Mouse (Mus musculus): ENCODE data around the gene Zfp36. TPM values are rescaled to one million over a fixed set of nuclear protein-coding genes. Genes with fewer than 3 reads are reported as not detected.

Zfp36 gene
- polyA plus RNA-seq, 1 experiment from 2014 or later = 13.7 TPM

DNA sequence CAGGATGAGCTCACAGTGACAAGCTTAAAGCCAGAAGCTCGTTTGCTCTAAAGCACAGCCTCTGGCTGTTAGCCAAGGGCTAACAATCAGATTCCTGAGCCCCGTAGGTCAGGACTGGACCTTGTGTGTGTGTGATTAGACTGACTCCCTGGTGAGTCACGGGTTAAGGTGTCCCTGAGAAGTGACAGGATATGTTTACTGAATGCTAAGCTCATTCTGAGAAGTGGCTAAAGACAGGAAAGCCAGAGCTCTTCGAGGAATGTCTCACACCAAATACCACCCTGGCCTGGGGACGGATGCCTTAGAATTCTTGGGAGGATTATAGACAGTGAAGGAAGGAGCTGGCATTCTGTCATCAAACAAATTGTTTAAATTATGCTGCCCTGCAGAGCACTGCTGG lies 22.1 kb downstream of the Zfp36 start:
- 2% methylated on average over 5 of the region's 5 CpGs for WGBS
- Histone ChIP-seq H3K9me3 (no peaks in the 10 kb centered on the region), H3K27ac (peak overlapping the region; percentile 88), H3K4me1 (peaks cover 50% of the 10 kb centered on the region), H3K4me3 (peak overlapping the region; percentile 34), H3K27me3 (ENCODE audit: insufficient read depth, poor library complexity, severe bottlenecking) (no peaks in the 10 kb centered on the region), H3K36me3 (peaks cover 68% of the 10 kb centered on the region)
- no peak for DNase-seq (ENCODE audit: low spot score)

DNA sequence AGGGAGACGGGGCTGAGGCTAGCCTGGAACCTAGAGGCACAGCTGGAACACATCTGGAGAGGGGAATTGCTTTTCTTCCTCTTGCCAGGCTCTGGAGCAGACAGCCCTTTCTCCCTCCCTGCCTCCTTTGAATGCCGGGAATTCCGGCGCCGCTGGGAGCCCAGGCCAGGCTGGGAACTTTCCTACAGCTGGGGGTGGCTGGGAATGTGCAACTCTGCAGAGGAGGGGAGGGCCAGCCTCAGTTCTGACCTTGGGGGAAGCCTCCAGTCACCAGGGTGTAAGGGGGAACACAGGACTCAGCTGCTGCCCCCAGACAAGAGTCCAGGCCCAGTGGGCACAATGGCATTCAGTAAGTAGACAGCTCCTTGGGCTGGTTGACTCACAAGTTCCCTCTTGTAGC lies 23.1 kb downstream of the Zfp36 start:
- H3K36me3 ChIP-seq = peaks cover 68% of the 10 kb centered on the region
- H3K9me3 ChIP-seq = no peaks in the 10 kb centered on the region
- peak overlapping the region; percentile 88 for H3K27ac ChIP-seq
- peaks cover 43% of the 10 kb centered on the region for H3K4me1 ChIP-seq
- H3K27me3 ChIP-seq (ENCODE audit: insufficient read depth, poor library complexity, severe bottlenecking) = no peaks in the 10 kb centered on the region
- peak overlapping the region; percentile 34 for H3K4me3 ChIP-seq
- peak; percentile 91 for DNase-seq (ENCODE audit: low spot score)
- 0% methylated on average over 5 of the region's 5 CpGs for WGBS

GRCm38 (mm10) chr7:28355221-28355620 lies 24.8 kb downstream of the Zfp36 start:
- no peak for DNase-seq (ENCODE audit: low spot score)
- 93% methylated on average over 3 of the region's 3 CpGs for WGBS
- Histone ChIP-seq H3K4me1 (peaks cover 47% of the 10 kb centered on the region), H3K9me3 (no peaks in the 10 kb centered on the region), H3K27ac (no peak overlapping the region), H3K4me3 (no peak overlapping the region), H3K27me3 (ENCODE audit: insufficient read depth, poor library complexity, severe bottlenecking) (no peaks in the 10 kb centered on the region), H3K36me3 (peaks cover 57% of the 10 kb centered on the region)

GRCm38 (mm10) chr7:28354596-28354995 lies 25.5 kb downstream of the Zfp36 start:
- H3K27me3 ChIP-seq (ENCODE audit: insufficient read depth, poor library complexity, severe bottlenecking) = no peaks in the 10 kb centered on the region
- no peak overlapping the region for H3K4me3 ChIP-seq
- peaks cover 48% of the 10 kb centered on the region for H3K4me1 ChIP-seq
- H3K9me3 ChIP-seq = no peaks in the 10 kb centered on the region
- DNase-seq (ENCODE audit: low spot score) = no peak
- 92% methylated on average over 3 of the region's 3 CpGs for WGBS
- H3K36me3 ChIP-seq = peaks cover 51% of the 10 kb centered on the region
- H3K27ac ChIP-seq = no peak overlapping the region

DNA sequence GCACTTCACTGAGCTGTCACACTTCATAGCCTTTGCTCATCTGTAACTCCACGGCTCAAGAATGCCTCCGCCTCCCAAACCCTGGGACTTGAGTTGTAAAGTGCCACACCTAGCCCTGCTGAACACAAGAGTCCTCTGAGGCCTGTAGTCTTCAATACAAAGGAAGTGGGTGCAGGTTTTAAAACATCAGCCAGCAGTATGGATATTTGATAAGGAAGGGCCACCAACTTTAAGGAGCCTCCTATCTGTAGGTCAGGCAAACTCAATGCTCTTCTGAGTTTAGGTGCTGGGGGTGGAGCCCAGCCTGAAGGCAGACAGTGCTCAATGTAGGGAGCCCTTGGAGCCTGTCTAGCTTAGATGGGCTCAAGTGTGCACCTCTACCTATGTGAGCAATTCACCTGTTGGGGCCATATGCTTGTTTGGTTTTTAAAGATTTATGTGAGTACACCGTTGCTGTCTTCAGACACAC lies 25.9 kb downstream of the Zfp36 start:
- Histone ChIP-seq H3K27ac (no peak overlapping the region), H3K36me3 (peaks cover 46% of the 10 kb centered on the region), H3K9me3 (no peaks in the 10 kb centered on the region), H3K4me1 (peaks cover 49% of the 10 kb centered on the region), H3K27me3 (ENCODE audit: insufficient read depth, poor library complexity, severe bottlenecking) (no peaks in the 10 kb centered on the region), H3K4me3 (no peak overlapping the region)
- DNase-seq (ENCODE audit: low spot score) = no peak
- WGBS = 85% methylated on average over 3 of the region's 3 CpGs

DNA sequence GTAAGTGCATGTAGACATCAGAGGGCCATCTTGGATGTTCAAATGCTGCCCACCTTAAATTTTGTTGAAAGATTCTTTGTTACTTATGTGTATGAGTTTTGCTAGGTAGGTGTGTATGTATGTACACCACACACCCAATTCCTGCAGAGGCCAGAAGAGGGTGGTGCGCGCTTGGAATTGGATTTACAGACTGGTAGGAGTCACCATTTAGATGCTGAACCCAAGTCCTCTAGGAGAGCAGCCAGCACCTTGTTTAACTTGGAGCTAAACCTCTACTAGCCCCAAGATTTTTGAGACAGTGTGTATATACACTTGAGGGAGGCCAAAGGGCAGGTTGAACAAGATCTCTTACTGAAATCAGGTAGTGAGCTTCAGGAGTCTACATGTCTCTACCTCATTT lies 26.8 kb downstream of the Zfp36 start:
- H3K27me3 ChIP-seq (ENCODE audit: insufficient read depth, poor library complexity, severe bottlenecking) = no peaks in the 10 kb centered on the region
- H3K9me3 ChIP-seq = no peaks in the 10 kb centered on the region
- peaks cover 39% of the 10 kb centered on the region for H3K36me3 ChIP-seq
- H3K4me3 ChIP-seq = no peak overlapping the region
- H3K4me1 ChIP-seq = peaks cover 40% of the 10 kb centered on the region
- no peak for DNase-seq (ENCODE audit: low spot score)
- H3K27ac ChIP-seq = no peak overlapping the region
- 94% methylated on average over 2 of the region's 2 CpGs for WGBS

GRCm38 (mm10) chr7:28351676-28352191 lies 28.3 kb downstream of the Zfp36 start:
- WGBS = 42% methylated on average over 4 of the region's 4 CpGs
- Histone ChIP-seq H3K4me3 (peak overlapping the region; percentile 89), H3K4me1 (peaks cover 25% of the 10 kb centered on the region), H3K9me3 (no peaks in the 10 kb centered on the region), H3K27me3 (ENCODE audit: insufficient read depth, poor library complexity, severe bottlenecking) (no peaks in the 10 kb centered on the region), H3K36me3 (peaks cover 39% of the 10 kb centered on the region), H3K27ac (peak overlapping the region; percentile 97)
- DNase-seq (ENCODE audit: low spot score) = no peak

- peaks cover 38% of the 10 kb centered on the region for H3K36me3 ChIP-seq
- H3K4me1 ChIP-seq = peaks cover 18% of the 10 kb centered on the region
- H3K27me3 ChIP-seq (ENCODE audit: insufficient read depth, poor library complexity, severe bottlenecking) = no peaks in the 10 kb centered on the region
- peak within 1 kb of the TSS; percentile 97 for H3K27ac ChIP-seq
- WGBS = under 1% methylated on average over 50 of the region's 50 CpGs
- H3K4me3 ChIP-seq = peak within 1 kb of the TSS; percentile 89
- H3K9me3 ChIP-seq = no peaks in the 10 kb centered on the region
- DNase-seq (ENCODE audit: low spot score) = peak; percentile 99
These were observed 29.7 kb downstream of the Zfp36 start, which contains the start of gene Rps16 for GRCm38 (mm10) chr7:28350155-28350883. Gene Rps16 (plus strand): TSS chr7:28350652.

- no peak for DNase-seq (ENCODE audit: low spot score)
- 81% methylated on average over 7 of the region's 7 CpGs for WGBS
- Histone ChIP-seq H3K27ac (no peak overlapping the region), H3K27me3 (ENCODE audit: insufficient read depth, poor library complexity, severe bottlenecking) (no peaks in the 10 kb centered on the region), H3K4me3 (no peak overlapping the region), H3K36me3 (peaks cover 22% of the 10 kb centered on the region), H3K4me1 (peaks cover 18% of the 10 kb centered on the region), H3K9me3 (no peaks in the 10 kb centered on the region)
These were observed 31.5 kb downstream of the Zfp36 start for GRCm38 (mm10) chr7:28348601-28349000.

DNA sequence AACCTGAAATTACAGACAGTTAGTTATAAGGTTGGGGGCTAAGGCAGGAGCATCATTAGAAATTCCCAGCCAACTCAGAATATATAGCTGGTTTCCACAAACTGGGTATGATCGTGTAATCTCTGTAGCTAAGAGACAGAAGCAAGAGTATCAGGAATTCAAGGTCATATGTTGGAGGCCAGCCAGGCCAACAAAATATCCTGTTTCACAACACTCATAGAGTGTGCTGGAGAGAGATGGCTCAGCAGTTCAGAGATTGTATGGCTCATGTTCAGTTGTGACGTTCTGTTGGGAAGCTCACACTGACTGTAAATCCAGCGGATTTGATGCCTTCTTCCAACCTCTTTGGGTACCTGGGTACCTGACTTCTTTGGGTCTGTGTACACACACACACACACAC lies 32.3 kb downstream of the Zfp36 start:
- Histone ChIP-seq H3K27ac (no peak overlapping the region), H3K27me3 (ENCODE audit: insufficient read depth, poor library complexity, severe bottlenecking) (no peaks in the 10 kb centered on the region), H3K4me1 (peaks cover 18% of the 10 kb centered on the region), H3K36me3 (peaks cover 14% of the 10 kb centered on the region), H3K9me3 (no peaks in the 10 kb centered on the region), H3K4me3 (no peak overlapping the region)
- no peak for DNase-seq (ENCODE audit: low spot score)
- 84% methylated on average over 3 of the region's 3 CpGs for WGBS

DNA sequence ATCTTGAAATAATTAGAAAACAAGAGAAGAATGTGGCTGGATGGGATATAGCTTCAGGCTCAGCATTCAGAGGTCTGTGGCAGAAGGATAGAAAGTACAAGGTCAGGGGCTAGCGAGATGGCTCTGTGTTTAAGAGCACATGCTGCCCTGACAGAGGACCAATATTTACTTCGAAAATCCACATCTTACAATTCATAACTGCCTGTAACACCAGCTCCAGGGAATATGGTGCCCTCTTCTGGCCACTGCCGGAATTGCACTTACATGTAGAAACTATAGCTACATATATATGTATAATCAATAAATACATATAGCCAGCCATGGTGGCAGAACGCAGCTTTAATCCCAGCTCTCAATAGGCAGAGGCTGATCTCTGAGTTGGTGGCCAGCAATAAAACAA lies 35.4 kb downstream of the Zfp36 start:
- 10% methylated on average over 4 of the region's 4 CpGs for WGBS
- peaks cover 9% of the 10 kb centered on the region for H3K4me1 ChIP-seq
- DNase-seq (ENCODE audit: low spot score) = no peak

GRCm38 (mm10) chr7:28341381-28341780 lies 38.7 kb downstream of the Zfp36 start:
- no peaks in the 10 kb centered on the region for H3K36me3 ChIP-seq
- H3K27me3 ChIP-seq (ENCODE audit: insufficient read depth, poor library complexity, severe bottlenecking) = no peaks in the 10 kb centered on the region
- WGBS = 45% methylated on average over 7 of the region's 7 CpGs
- no peak overlapping the region for H3K4me3 ChIP-seq
- H3K4me1 ChIP-seq = peaks cover 19% of the 10 kb centered on the region
- no peaks in the 10 kb centered on the region for H3K9me3 ChIP-seq
- DNase-seq (ENCODE audit: low spot score) = no peak
- H3K27ac ChIP-seq = peak overlapping the region; percentile 19; the same call in 1 of the 2 replicates

More for the DNA sequence above, 35.4 kb downstream of the Zfp36 start:
- no peaks in the 10 kb centered on the region for H3K9me3 ChIP-seq
- H3K36me3 ChIP-seq = no peaks in the 10 kb centered on the region
- H3K27ac ChIP-seq = no peak overlapping the region
- no peaks in the 10 kb centered on the region for H3K27me3 ChIP-seq (ENCODE audit: insufficient read depth, poor library complexity, severe bottlenecking)
- no peak overlapping the region for H3K4me3 ChIP-seq

- H3K27me3 ChIP-seq (ENCODE audit: insufficient read depth, poor library complexity, severe bottlenecking) = no peaks in the 10 kb centered on the region
- 76% methylated on average over 19 of the region's 19 CpGs for WGBS
- H3K36me3 ChIP-seq = peaks cover 12% of the 10 kb centered on the region; the same call in 1 of the 2 replicates
- H3K27ac ChIP-seq = peak overlapping the region; percentile 95
- peak overlapping the region; percentile 84 for H3K4me3 ChIP-seq
- H3K4me1 ChIP-seq = peaks cover 25% of the 10 kb centered on the region
- DNase-seq (ENCODE audit: low spot score) = no peak
- no peaks in the 10 kb centered on the region for H3K9me3 ChIP-seq
These were observed 40.7 kb downstream of the Zfp36 start for GRCm38 (mm10) chr7:28339213-28339917.
